Mouse (Mus musculus): ENCODE measurements at regions not wholly inside any gene's neighbourhood (a gene's known extent, or its start where the extent isn't known, plus 50 kb on each side); places are given as distances from the start of the nearest gene placed in this dataset.
"Not testable (repeated sequence)": the region's sequence is repeated elsewhere in the genome, so short reads cannot be mapped to it uniquely, and the experiment has no call there.

DNA sequence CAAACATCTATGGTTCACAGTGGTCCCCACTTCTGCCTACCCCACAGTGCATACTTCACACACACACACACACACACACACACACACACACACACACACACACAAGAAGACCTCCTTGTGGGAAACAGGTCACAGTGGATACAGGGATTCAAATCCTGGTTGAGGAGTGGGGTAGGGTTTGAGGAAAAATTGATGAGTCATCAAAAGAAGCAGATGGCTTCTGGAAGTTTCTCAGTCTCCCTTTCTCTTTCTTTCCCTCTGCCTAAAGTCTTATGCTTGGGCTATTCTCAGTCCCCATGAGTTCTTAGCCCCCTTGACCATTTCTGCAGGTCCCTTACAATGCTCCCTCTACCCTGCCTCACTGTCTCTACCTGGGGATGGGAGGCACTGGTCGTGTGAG lies 56.4 kb downstream of the Rassf10 start:
- no peak for DNase-seq (ENCODE audit: low spot score)

DNA sequence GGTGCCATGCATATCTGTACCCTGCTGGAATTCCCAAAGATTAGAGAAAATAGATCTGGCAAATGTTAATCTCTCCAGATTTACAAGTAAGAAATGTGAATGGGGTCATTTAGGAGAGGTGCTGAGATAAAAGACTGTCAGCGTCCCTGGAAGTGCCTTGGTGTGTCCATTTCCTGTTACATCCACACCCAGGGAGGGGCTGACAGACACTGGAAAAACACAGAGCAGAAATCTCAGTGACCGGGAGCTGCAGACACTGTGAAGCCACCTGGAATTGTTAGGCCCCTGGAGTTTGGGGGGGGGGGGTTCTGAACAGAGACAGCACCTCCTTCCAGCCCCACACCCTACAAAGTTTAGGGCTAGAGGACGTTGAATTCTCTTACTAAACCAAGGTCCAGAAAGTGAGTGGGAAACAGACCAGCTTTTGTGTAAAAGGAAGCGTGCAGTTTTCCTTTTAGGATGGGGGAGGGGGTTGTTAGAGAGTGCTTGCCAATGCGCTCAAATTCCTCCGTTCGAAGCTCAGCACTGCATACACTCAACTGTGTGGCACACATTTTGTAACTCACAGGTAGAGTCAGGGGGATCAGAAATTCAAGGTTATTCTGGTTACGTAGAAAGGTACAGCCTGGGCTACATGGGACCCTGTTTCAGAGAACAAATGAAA lies 63.5 kb downstream of the Rassf10 start:
- no peak for DNase-seq (ENCODE audit: low spot score)

DNA sequence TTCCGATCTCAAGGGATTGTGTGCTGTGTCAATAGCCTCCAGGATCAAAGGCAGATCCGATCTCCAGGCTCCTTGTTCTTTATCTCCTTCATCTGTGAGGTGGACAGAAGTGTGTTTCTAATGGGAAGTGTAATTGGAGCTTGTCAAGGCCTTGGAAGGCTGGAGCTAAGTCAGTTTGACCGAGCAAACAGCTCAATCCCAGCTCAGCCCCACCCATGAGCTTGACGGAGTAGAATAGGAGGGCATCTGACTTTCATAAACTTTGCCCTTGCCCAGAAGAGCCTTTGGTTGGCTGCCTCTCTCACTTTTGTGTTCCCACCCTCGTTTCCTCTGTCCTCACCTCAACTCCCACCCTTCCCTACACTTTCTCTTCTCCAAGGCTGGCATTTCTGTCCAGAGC lies 67.7 kb downstream of the Rassf10 start:
- no peak for DNase-seq (ENCODE audit: low spot score)

DNA sequence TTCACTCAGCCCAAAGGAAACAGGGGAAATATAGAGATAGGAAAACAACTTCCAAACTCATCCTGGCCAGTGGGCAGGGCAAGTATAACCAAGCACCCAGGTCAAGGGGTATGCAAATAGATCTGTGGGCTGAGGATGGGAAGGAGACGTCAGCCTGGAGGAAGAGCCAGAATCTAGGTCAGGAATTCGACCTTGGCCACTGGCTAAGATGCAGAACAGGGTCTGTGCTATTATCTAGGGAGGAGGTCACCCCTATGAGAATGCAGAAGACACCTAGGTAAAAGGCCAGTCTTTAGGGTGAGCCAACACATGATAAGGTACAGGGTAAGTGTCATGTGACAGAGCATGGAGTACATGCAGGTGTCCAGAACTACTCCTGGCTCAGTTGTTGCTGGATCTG lies 68.8 kb downstream of the Rassf10 start:
- no peak for DNase-seq (ENCODE audit: low spot score)

DNA sequence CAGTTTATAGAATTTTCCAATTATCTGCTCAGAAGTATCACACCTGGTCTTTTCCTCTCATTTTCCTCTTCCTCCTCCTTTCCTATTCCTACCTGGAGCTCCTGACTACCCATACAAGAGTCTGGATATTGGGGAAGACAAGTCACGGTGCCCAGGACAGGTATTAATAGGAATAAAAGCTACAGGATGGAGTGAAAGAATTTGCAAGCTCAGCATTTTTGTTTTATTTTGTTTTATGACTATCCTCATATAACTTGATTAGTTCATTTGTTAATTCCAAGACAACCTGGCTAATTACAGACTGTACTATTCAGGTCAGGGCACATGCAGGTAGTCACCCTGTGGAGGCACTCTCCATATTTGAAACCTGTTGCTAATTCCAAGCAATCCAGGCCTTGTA lies 72.0 kb downstream of the Rassf10 start:
- no peak for DNase-seq (ENCODE audit: low spot score)

DNA sequence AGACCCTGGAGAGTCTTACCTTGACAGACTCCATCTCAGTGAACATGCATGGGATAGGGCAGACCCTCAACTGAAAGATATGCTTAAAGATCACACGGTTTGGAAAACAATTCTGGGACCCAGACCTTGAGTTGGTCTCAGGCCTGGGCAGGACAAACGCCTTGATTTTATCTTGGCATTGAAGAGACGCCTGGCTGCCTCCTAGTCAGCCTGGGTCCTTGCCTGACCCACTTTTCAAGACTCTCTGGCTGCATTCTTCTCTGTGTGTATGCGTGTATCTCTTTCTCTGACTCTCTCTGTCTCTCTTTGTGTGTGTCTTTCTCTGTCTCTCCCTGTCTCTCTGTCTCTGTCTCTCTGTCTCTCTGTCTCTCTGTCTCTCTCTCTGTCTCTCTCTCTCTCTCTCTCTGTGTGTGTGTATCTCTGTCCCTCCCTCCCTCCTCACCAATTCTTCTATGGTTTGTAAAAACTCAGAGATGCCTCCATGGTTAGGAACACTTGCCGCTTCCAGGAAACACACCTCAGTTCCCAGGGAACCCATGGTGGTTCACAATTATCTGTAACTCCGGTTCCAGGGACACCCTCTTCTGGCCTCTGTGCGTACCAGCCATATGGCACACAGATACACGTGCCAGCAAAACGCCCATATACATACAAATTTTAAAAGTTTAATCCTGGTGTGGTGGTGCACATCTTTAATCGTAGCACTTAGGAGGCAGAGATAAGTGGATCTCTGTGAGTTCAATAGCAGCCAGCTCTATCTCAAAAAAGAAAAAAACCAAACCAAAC lies 72.7 kb downstream of the Rassf10 start:
- DNase-seq (ENCODE audit: low spot score): no peak

DNA sequence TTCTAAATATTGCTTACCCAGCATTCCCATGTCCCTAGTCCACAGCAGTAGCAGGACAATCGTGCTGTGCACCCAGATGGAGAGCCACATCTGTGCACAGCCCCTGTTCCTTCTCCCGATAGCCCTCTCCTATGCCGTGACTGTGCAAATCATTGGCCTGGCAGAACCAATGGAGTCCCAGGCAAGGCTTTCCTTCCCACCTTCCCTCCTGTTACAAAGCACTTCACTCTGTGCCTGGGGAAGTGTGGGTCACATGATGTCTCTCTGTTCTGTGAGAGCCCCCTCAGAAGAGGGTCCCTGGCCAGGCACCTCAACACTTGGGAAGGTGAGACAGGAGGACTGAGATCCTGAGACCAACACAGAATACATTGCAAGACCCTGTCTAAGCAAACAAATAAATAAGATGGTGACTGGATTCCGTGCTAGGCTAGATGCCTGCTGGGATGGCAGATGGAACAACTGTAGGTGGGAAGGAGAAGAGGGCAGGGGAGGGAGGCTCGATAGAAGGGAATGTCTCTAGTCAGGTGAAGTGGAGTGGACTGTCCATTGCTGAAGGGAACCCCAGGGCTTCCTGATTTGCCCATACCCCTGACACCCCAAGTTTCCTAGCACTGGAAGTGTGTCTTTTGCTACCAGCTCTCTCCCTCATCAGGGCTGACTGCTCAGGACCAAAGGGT lies 73.5 kb downstream of the Rassf10 start:
- DNase-seq (ENCODE audit: low spot score): no peak

DNA sequence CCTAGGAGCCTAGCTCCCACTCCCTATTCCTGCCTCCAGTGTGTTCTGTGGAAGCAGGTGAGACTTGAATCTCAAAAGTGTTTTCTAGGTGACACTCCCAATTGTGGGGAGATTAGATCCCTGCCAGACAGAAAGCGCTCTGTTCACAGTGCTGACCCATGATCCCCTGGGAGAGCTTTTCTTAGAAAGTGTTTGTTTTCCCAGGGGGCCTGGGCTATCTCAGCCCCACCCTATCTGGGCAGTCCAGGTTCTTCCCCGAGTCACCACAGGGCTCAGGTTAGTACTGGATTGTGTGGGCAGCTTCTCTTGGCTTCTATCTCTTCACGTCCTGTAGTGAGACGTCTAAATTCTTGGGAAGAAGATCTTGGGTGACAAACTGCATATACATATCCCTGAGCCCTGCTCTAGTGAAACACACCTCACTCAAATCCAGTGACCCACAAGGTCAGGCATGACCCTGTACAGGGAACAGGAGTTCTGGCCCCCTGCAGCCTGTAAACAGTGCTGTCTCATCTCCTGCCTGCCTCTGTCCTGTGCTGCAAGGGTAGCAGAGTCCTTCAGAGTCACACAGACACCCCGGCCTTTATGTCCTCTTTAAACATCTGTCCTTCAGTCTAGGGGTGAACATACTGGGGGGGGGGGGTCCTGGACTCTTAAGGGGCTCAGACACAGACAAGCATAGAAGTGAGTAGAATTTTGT lies 76.4 kb downstream of the Rassf10 start:
- no peak for DNase-seq (ENCODE audit: low spot score)

DNA sequence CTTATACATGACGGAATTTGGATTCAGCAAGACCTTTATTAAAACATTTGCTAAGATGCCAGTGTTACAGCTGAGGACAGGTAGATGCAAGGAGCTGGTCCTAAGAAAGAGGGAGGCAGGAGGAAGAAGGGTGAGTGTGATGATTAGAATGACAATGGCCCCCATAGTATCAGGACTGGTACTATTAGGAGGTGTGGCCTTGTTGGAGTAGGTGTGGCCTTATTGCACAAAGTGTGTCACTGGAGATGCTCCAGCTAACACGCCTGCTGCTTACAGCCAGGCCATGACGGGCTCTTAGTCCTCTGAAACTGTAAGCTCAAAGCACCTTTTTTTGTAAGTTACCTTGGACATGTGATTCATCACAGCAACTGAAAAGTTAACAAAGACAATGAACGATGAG lies 82.0 kb downstream of the Rassf10 start:
- no peak for DNase-seq (ENCODE audit: low spot score)

DNA sequence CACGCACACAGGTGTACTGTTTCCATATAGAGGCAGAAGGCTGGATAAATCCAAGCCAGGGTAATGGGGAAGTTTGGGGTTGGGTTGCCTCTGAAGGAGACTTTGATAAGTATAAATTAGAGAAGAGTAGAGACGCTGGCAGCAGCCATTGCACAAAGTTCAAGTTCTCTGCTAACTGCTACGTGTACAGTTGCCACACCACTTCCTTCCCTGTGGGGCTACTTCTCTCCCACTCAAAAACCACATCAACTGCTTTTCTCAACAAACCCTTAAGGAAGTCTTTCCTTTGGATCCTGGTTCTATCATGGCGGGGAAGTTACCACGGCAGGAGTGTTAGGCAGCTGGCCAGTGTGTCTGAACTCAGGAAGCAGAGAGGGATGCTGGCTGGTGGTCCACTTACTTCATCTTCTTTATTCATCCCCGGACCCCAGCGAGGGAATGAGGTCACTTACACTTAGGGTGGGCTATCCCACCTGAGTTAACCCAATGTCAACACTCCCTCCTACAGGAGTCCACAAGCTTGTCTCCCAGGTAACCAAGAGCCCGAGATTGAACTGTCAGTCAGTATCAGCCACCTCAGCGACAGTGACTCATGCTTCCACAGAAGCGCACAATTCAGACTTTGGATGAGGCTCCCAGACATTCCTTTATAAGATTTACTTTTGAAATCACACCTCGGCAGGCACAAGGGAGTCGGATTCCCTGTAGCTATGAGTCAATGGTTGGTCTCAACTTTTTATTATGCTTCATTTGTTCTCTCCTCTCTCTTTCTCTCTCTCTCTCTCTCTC lies 84.3 kb downstream of the Rassf10 start:
- DNase-seq (ENCODE audit: low spot score): no peak

DNA sequence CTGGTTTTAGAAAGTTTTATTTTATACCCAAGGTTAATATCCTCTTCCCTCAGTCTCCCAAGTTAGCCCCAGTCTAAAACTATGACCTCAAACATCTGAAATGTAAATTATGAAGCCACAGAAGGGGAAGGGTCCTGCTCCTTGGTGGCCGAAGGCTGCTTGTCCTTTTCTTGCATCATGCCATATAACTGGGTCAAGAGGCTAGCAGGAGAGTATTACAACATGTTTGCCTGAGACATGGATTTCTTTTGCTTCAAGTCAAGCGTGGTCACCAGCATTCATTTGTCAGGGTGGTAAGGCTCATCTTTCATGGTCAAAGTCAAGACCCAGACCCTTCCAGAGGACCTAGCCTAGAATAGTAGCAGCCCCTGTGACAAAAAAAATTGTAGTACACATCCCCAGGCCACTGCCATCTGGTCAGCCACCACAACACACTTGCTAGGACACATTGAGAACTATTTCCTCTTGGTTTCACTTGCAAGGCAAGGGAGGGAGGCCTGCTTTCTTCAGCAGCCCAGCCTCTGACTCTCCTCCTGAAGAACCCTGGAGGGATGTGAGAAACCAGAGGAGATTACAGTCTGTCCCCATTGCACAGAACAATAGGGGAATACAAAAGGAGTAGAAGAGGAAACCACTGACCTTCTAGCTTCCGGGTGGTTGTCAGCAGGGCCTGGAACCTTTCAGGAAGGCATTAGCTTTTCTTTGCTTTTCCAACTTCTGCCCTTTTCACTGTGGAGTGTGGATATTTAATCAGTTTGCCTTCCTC lies 85.3 kb downstream of the Rassf10 start:
- peak; percentile 59 for DNase-seq (ENCODE audit: low spot score)

DNA sequence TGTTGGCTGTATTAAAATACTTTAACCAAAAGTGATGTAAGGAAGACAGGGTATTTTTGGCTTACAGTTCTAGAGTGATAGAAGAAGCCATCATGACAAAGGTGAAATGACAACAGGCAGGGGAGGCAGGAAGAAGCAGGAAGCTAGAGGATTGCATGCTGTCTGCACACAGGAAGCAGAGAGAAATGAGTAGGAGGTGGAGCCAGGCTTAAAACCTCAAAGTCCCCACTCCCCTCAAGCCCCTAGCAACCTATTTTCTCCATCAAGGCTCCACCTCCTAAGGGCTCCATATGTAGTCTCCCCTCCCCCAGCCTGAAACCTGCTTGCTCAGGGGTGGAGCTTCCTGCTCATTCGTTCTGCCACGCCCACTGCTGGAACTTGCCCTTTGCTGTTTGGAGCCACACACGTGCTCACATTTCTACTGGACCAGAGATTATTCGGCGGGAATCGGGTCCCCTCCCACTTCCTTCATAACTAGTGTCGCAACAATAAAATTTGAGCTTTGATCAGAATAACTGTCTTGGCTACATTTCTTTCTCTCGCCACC lies 91.9 kb downstream of the Rassf10 start:
- not testable (repeated sequence) for DNase-seq (ENCODE audit: low spot score)

DNA sequence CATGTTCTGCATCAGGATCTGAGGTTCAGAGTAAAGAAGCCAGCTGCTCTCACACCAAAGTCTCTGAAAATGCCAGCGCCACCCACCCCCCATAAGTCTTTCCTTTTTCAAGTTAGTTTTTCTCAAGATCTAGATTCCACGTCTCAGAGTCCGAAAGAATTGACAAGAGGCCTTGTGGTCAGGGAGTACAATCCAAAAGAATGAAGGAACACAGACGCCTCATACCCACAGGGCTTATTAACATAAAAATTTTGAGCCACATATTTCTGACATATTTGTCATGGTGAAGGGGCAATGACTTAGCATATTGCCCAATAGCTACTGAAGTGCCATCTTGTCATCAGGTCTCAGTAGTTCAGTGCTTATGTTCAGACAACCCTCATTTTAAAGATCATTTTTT lies 92.6 kb downstream of the Rassf10 start:
- DNase-seq (ENCODE audit: low spot score): no peak

DNA sequence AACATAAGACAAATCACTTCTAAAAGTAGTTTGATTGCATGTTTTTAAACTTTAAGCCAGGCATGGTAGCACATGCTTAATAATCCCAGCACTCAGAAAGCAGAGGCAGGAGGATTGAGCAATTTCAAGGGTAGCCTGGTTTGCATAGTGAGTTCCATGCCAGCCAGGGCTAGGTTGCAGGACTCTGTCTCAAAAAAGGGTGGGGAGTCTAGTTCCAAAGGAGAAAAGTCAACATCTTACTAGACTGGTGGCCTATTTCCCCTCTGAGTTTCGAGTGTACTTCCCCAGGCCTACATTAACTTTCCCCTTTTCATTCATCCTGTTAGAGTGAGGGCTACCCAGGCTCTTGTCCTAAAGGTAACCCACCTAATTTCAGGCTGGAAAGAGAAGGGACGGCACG lies 93.8 kb downstream of the Rassf10 start:
- DNase-seq (ENCODE audit: low spot score): peak; percentile 14

DNA sequence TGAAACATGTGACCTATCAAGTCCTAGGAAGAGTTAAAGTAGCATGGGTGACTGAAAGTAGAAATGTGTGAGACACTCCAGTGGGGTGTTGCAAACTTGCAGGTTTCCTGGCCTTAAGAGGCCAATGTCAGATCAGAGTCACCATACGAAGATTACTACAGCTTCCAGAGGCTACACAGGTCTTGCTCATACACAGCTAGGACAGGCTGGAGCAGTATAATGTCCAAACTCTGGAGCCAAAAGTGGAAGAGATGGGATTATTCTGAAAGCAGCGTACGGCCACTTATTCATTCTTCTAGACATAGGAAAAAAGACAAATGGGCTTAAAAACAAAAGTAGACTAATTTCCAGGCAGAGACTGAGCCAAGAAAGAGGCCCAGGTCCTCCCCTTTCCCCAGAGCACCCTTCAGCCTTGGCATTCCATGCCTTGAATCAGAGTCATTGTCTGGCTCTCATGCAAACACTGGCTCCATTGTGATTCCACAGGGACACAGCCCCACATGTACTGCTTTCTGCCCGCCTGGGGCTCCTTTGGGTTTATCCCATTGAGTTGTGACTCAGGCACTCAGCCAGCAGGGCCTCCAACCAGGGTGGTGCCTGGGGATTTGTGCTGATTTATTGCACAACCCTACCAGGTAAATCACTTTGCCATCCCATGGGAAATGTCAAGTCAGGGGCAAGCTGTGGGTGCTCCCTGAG lies 94.5 kb downstream of the Rassf10 start:
- DNase-seq (ENCODE audit: low spot score): peak; percentile 59

DNA sequence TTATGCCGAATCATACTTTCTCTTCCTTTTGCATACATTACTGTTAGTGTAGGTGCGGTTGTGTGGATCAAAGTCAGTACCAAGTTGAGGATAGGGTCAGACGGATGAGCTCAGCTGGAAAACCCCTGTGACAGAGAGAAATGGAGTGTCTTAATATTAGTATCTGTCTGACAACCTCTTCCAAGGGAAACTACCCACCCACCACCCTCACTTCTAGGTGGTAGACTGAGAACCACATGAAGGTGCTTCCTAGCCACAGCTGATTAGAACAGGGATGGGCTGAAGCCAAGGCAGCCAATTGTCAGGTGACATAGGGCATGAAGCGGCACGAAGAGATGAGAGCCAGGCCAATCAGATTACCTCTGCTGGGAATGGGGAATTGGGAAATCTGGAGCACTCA lies 95.7 kb downstream of the Rassf10 start:
- DNase-seq (ENCODE audit: low spot score): no peak

DNA sequence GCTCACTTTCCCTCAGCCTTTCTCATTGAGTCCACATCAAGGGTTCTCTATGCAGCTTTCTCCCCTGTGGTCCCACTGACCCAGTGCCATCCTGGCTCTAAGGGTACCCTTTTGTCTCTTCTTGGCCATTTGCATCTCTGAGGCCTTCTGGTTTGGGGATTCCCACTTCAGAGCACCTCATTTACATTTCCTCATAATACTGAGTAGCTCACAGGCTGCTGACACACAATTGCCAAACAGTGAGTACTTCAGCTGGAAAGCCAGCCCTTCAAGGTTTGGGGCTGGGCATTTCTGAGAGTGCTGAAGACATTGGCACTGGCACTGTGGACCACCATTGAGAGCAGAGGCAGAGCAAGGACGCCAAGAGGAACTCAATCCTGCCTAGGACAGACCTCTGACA lies 99.2 kb downstream of the Rassf10 start:
- DNase-seq (ENCODE audit: low spot score): no peak

DNA sequence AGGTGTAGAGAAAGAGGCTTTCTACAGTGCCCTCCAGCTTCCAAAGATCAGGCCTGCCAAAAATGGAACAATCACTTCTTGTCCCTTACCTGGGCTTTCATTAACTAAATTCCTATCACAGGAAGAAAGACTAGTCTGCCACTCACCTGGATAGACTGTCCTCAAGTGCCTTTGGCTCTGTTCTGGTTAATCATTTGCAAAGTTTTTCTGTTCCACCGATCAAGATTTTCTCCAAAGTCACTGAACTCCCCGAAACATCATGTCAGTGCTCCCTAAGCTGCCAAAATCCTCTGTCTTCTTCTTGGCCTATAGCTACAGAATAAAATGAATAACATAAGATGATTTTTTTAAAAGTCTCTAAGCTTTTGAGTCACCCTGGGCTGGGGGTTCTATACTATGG lies 102.7 kb downstream of the Rassf10 start:
- no peak for DNase-seq (ENCODE audit: low spot score)

DNA sequence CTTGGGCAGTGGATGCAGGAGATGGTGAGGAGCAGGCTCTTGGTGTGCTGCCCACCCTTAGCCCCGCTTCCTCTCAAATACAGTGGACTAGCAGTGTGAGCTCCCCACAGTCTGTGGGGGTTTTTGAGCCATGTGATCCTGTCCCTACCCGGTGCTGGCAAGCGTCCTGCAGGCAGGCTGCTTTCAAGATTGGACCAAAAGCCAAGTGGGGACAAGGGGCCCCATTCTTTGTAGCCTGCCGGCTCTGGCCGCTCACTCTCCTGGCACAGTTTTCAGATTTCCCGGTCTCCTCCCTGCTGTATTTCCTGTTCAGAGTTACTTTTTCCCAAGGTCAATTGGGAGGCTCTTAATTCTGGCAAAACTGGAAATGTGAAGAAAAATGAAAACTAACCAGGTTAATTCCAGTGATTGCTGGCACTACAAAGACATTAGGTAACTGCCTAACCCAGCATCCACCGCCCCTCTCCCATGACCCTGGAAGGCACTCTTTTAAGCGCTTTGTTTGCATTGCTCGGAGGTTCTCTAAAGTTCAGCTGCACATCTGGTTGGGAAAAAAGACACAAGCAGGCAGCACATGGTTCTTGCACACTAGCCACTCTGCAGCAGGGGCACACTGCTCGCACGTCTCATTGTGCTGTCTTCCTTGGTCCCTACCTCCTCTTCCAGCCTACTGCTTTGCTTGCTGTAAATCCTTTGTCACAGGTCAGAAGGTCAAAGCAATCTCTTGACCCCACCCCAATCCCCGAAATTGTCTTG lies 105.6 kb downstream of the Rassf10 start:
- DNase-seq (ENCODE audit: low spot score): peak; percentile 14

DNA sequence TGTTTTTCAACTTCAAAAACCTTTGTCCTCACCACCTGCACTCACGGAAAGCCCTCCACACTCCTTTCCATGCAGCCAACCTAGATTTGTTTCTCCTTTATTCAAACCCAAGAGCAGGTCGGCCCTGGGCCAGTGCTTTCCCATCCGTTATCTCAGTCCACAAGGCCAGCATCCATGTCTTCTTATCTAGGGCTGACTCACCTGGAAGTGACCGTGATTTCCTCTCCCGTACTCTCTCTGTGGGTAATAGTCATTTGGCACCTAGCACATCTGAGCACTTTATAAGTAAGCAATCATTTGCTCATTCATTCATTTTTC lies 106.2 kb downstream of the Rassf10 start:
- DNase-seq (ENCODE audit: low spot score): no peak
